Mouse (Mus musculus) adrenal gland, postnatal 4 days (tissue): ENCODE results near the gene Smap2. TPM values are rescaled to one million over a fixed set of nuclear protein-coding genes. Genes with fewer than 3 reads are reported as not detected.

ENCODE experiments used
- microRNA-seq: library from miRNA; unstranded; fragments of <30 nt; microRNA quantifications from one replicate; pipeline ENCODE4 v1.2.0, GENCODE M21; 2021
- total RNA-seq, 2 experiments: library from RNA; stranded (reverse); gene quantifications; 2 replicates each; pipeline ENCODE4 v1.2.3; 2021

The Smap2 gene
- total RNA-seq, 2 experiments from 2014 or later = 39.4 to 41.5 TPM

Small RNA genes within 50 kb of the gene (microRNA-seq; reads per million reads assigned to microRNA genes)
- not detected for gene Mir7015

Other genes with a start within 250 kb of the Smap2 start
- 10 to 100 TPM; 68.2 to 73.5 TPM for gene Nfyc, start 185.7 kb downstream of the Smap2 start, total RNA-seq
- gene Rims3, start 162.4 kb downstream of the Smap2 start, total RNA-seq = 10 to 100 TPM; 11.8 to 13.9 TPM
- 10 to 100 TPM; 17.0 TPM for gene Exo5, start 92.2 kb downstream of the Smap2 start, total RNA-seq
- gene Zfp69, start 65.5 kb downstream of the Smap2 start, total RNA-seq = 1 to 10 TPM; 5.8 to 6.7 TPM
- gene Col9a2, start 22.1 kb upstream of the Smap2 start, total RNA-seq = 1 to 10 TPM; 3.7 to 4.8 TPM
- 10 to 100 TPM; 42.6 to 43.1 TPM for gene Zmpste24, start 81.0 kb upstream of the Smap2 start, total RNA-seq
- not detected for gene Tmco2, start 92.0 kb upstream of the Smap2 start, total RNA-seq
- 10 to 100 TPM; 23.3 to 24.3 TPM for gene Rlf, start 197.8 kb upstream of the Smap2 start, total RNA-seq